Mouse (Mus musculus) liver, postnatal 0 days (tissue): Measurements from ENCODE around the gene 1700003E16Rik. TPM values are rescaled to one million over a fixed set of nuclear protein-coding genes. Genes with fewer than 3 reads are reported as not detected.

ENCODE experiments used
- ATAC-seq: fragments of 200-750 bp; cut with Nextera tagmentation; 2 replicates; pipeline ENCODE4 v1.8.0; 2017; ENCODE audit warnings: mild to moderate bottlenecking, moderate library complexity
- DNase-seq: peaks from one replicate; pipeline ENCODE4 v3.0.0-alpha.2; 2016
- H3K27ac ChIP-seq: fragments of 300-500 bp; sonication (generic); 2 replicates; pipeline ENCODE4 v1.5.1; 2014; ENCODE audit warnings: antibody characterized with exemption, moderate library complexity, mild to moderate bottlenecking, low read depth
- H3K27me3 ChIP-seq: fragments of 300-500 bp; sonication (generic); 2 replicates; pipeline ENCODE4 v1.6.1; 2014; ENCODE audit warnings: low read length, control low read depth, mixed read lengths; ENCODE audit not compliant: insufficient read depth
- H3K36me3 ChIP-seq: fragments of 300-500 bp; sonication (generic); replicated peaks from 2 replicates; pipeline ENCODE4 v1.6.1; 2014; ENCODE audit warnings: mild to moderate bottlenecking, control low read depth, low read length, moderate library complexity, mixed read lengths; ENCODE audit not compliant: insufficient read depth
- H3K4me1 ChIP-seq: fragments of 300-500 bp; sonication (generic); 2 replicates; pipeline ENCODE4 v1.6.1; 2014; ENCODE audit warnings: antibody characterized with exemption, mild to moderate bottlenecking, control low read depth; ENCODE audit not compliant: insufficient read depth
- H3K4me2 ChIP-seq: fragments of 300-500 bp; sonication (generic); 2 replicates; pipeline ENCODE4 v1.6.1; 2014; ENCODE audit warnings: low read depth, mild to moderate bottlenecking, low read length, moderate library complexity, mixed read lengths
- H3K4me3 ChIP-seq: fragments of 300-500 bp; sonication (generic); 2 replicates; pipeline ENCODE4 v1.5.1; 2014; ENCODE audit warnings: low read depth, low read length
- H3K9ac ChIP-seq: fragments of 300-500 bp; sonication (generic); replicated peaks from 2 replicates; pipeline ENCODE4 v1.6.1; 2014; ENCODE audit warnings: mild to moderate bottlenecking, moderate library complexity
- H3K9me3 ChIP-seq: fragments of 300-500 bp; sonication (generic); 2 replicates; pipeline ENCODE4 v1.6.1; 2016; ENCODE audit warnings: mild to moderate bottlenecking, control low read depth, low read length, mixed read lengths
- CTCF ChIP-seq: sonication (generic); IDR thresholded peaks from 2 replicates; pipeline ENCODE4 v1.5.1; 2016; ENCODE audit warnings: antibody characterized with exemption, low read depth
- EP300 ChIP-seq: IDR thresholded peaks from 2 replicates; pipeline ENCODE4 v1.6.1; 2016; ENCODE audit warnings: antibody characterized with exemption, low read depth, mild to moderate bottlenecking
- WGBS: fragments of 180-500 bp; shearing (Covaris S2); extraction: QIAGEN DNeasy Blood & Tissue Kit; methylation state at CpG from one replicate; pipeline ENCODE4 v1.1.7; 2014; ENCODE audit not compliant: insufficient replicate concordance; 5-methylcytosine and 5-hydroxymethylcytosine counted together
- polyA plus RNA-seq: library from polyadenylated mRNA; unstranded; fragments of >200 nt; fragmentation: Nextera tagmentation; extraction: Ambion mirVana; gene quantifications from 2 replicates; pipeline ENCODE4 v1.2.1, GENCODE M21; 2015

1700003E16Rik gene
- polyA plus RNA-seq, 1 experiment from 2014 or later, result 0.25 TPM

DNA sequence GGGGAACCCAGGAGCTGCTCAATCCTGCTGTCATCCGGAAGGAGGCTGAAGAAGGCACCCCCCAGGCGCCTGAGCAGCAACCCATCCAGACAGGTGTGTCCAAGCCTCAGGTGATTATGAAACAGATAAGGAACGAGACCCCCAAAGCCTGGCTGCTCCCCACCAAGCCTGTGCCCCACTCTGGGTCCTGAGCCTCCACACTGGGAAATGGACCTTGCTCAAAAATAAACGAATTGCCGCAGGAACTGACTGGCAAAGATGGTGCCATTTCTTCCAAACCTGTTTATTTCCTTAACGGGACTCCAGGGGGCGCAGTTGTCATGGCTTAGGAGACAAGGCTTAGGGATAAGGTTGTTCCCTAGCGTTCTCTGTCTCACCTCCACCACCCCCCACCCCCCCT lies 6.5 kb downstream of the 1700003E16Rik start:
- Histone ChIP-seq H3K27ac (no peak overlapping the region), H3K9ac (peak overlapping the region; percentile 45; the same call in 1 of the 2 replicates), H3K4me3 (peak overlapping the region; percentile 45)

DNA sequence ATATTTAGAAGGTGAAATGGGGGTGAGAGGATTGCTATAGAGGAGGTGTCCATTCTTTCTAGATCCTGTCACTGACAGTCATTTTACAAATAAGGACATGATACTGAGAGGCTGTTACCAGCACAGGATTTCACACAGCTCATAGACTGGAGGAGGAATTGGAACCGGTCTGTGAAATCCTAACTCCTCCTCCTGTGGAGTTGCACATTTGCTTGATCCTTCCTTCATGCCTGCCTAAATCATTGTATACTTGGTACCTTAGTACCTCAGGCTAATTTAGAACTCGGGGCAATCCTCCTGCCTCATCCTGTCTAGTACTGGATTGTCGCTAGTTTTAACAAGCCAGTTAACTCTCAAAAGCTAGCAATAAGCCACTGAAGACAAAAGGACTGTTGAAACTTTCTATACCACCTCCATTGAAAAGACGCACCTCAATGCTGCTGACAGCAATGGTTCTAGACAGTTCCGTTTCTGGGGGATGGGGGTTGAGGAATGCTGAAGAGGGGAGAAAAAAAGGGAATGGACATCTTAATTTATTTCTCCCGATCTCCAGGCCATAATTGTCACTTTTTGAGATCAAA lies 8.9 kb downstream of the 1700003E16Rik start:
- 6% methylated on average over 6 of the region's 6 CpGs for whole genome bisulfite sequencing
- Histone ChIP-seq H3K4me2 (peak overlapping the region; percentile 81), H3K4me3 (peak overlapping the region; percentile 85), H3K4me1 (peaks cover 36% of the 10 kb centered on the region), H3K27ac (peak overlapping the region; percentile 81), H3K27me3 (peaks cover 23% of the 10 kb centered on the region), H3K9ac (peak overlapping the region; percentile 87), H3K9me3 (no peaks in the 10 kb centered on the region), H3K36me3 (no peaks in the 10 kb centered on the region)
- ATAC-seq (peak; percentile 5; the same call in 1 of the 2 replicates), DNase-seq (no peak)
- TF ChIP-seq CTCF (no peak), EP300 (no peak)

More for the DNA sequence above, 6.5 kb downstream of the 1700003E16Rik start:
- Histone ChIP-seq H3K9me3 (no peaks in the 10 kb centered on the region), H3K36me3 (no peaks in the 10 kb centered on the region), H3K4me2 (peak overlapping the region; percentile 79), H3K27me3 (peaks cover 23% of the 10 kb centered on the region), H3K4me1 (peaks cover 32% of the 10 kb centered on the region)
- 1% methylated on average over 8 of the region's 8 CpGs for WGBS
- 0 out of 2 replicates have a peak, but pooled peaks have one; percentile 12 for ATAC-seq
- TF ChIP-seq EP300 (no peak), CTCF (peak; percentile 83)
- peak; percentile 74 for DNase-seq

DNA sequence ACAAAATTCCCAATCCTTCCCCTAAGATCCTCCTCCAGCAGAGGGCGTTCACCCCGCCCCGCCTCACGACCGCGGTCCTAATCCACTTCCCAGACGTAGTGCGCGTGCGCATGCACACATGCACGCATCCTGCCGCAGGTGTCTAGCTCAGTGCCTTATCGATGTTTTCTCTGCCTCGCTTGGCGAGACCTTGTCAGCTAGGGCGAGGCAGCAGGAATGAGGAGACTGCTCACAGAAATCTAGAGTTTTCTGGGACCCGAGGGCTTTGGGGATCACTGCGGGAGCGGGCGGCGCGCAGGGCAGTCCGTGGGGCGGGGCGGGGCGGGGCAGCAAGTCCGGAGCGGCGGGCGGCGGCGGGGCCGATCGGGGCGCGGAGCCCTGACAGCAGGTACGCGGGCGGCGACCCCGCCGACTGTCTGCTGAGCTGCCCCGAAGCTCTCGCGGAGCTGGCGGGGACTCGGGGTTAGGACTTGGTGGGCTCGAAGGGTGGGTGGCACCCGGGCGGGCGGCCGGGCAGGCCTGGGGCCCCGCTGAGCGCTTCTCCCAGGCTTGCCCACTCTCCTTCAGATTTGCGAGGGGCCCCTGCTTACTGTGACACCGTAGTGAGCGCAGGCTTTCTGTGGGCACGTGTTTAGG lies 9.5 kb downstream of the 1700003E16Rik start, which contains the start of gene Dctn1:
Dctn1 (plus strand) TSS at position 314 of the 636 bp plus-strand sequence.
- Histone ChIP-seq H3K36me3 (no peaks in the 10 kb centered on the region), H3K4me2 (peak within 1 kb of the TSS; percentile 81), H3K27me3 (peaks cover 20% of the 10 kb centered on the region), H3K4me3 (peak within 1 kb of the TSS; percentile 85), H3K27ac (peak within 1 kb of the TSS; percentile 81), H3K4me1 (peaks cover 36% of the 10 kb centered on the region), H3K9ac (peak within 1 kb of the TSS; percentile 87), H3K9me3 (no peaks in the 10 kb centered on the region)
- DNase-seq (peak; percentile 95), ATAC-seq (peak; percentile 87)
- under 1% methylated on average over 44 of the region's 58 CpGs for WGBS
- peak; percentile 97 for TF ChIP-seq CTCF
- TF ChIP-seq EP300, result no peak; the same call in 1 of the 2 replicates

DNA sequence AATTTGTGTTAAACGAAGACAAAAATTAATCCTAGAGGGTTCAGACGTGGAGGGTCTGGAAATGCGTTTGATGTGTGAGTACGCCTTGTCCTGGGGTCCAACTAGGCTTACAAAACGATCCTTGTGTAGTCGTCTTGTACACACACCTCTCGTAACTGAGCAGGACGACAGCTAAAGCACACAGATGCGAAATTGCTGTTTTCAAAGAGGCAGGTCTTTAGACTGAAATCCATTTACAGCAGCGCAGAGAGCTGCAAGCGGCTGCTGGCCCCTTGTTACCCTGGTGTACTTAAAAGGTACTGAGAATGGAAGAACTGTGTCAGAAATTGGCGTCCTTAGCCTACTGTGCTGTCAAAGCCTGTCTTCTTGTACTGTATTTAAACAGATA lies 10.0 kb downstream of the 1700003E16Rik start:
- ATAC-seq, result peak; percentile 17
- H3K4me1 ChIP-seq, result peaks cover 36% of the 10 kb centered on the region

DNA sequence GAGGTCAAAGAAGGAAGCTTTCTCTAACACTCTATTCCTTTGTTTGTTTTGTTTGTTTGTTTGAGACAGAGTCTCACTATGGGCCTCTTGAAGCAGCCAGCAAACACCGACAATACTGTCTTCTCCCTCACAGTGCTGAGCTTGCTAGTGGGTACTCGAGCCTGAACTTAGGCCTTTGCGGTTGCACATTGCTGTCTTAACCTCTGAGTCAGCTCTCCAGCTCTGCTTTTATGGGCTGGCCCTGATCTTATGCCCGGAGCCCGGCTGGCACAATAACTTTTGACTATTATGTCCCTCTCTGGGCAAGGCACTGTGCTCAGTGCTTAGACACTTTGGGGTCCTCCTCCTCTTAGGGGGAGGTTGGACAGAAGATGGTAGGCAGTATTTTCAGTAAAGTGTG lies 13.7 kb downstream of the 1700003E16Rik start:
- H3K4me3 ChIP-seq, result no peak overlapping the region
- no peaks in the 10 kb centered on the region for H3K36me3 ChIP-seq
- H3K9ac ChIP-seq, result no peak overlapping the region
- DNase-seq (no peak), ATAC-seq (no peak)
- H3K27ac ChIP-seq, result no peak overlapping the region
- H3K27me3 ChIP-seq, result no peaks in the 10 kb centered on the region
- H3K9me3 ChIP-seq, result no peaks in the 10 kb centered on the region
- peaks cover 21% of the 10 kb centered on the region for H3K4me1 ChIP-seq
- TF ChIP-seq EP300 (no peak), CTCF (no peak)
- WGBS, result 80% methylated on average over 5 of the region's 5 CpGs
- no peak overlapping the region for H3K4me2 ChIP-seq

More for the DNA sequence above, 10.0 kb downstream of the 1700003E16Rik start:
- H3K9me3 ChIP-seq, result no peaks in the 10 kb centered on the region
- DNase-seq, result no peak
- peak overlapping the region; percentile 85 for H3K4me3 ChIP-seq
- H3K27me3 ChIP-seq, result peaks cover 15% of the 10 kb centered on the region
- H3K27ac ChIP-seq, result peak overlapping the region; percentile 81
- H3K9ac ChIP-seq, result peak overlapping the region; percentile 87
- TF ChIP-seq CTCF (no peak), EP300 (no peak)
- H3K36me3 ChIP-seq, result no peaks in the 10 kb centered on the region
- H3K4me2 ChIP-seq, result peak overlapping the region; percentile 81
- under 1% methylated on average over 12 of the region's 12 CpGs for WGBS

DNA sequence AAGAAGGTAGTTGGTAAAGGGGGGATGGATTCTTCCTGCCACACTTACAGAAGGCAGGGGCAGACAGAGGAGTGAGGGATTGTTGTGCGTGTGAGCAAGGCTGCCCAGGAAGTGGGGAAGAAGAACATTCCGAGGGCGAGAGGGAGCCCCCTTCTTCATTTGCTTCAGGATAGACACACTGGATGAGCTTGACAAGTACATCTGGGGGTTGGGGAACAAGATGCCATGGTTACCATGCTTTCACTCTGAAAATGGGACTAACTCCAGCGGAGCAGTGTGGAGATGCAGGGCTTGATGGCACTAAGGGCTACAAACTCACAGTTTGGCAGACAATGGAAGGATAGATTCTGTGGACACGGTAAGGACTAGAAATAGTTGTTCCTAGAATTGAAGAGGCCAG lies 14.9 kb downstream of the 1700003E16Rik start:
- ATAC-seq, result no peak
- Histone ChIP-seq H3K4me1 (peaks cover 18% of the 10 kb centered on the region), H3K9me3 (no peaks in the 10 kb centered on the region), H3K36me3 (no peaks in the 10 kb centered on the region), H3K27me3 (no peaks in the 10 kb centered on the region), H3K4me2 (no peak overlapping the region), H3K4me3 (no peak overlapping the region), H3K9ac (no peak overlapping the region), H3K27ac (no peak overlapping the region)
- WGBS, result 80% methylated on average over 5 of the region's 5 CpGs
- no peak for DNase-seq
- TF ChIP-seq EP300 (no peak), CTCF (no peak)
